Mouse (Mus musculus) macrophage (primary cell): ENCODE results near the gene Nutm1. TPM values are rescaled to one million over a fixed set of nuclear protein-coding genes. Genes with fewer than 3 reads are reported as not detected.
"Not testable (repeated sequence)": the region's sequence is repeated elsewhere in the genome, so short reads cannot be mapped to it uniquely, and the experiment has no call there.

ENCODE experiments used
- H3K27ac ChIP-seq: fragments of 350-480 bp; formaldehyde crosslinking; 2 replicates; pipeline ENCODE4 v1.9.0; 2021
- H3K36me3 ChIP-seq: fragments of 350-480 bp; formaldehyde crosslinking; 2 replicates; pipeline ENCODE4 v1.9.0; 2021; ENCODE audit errors: inconsistent target
- H3K4me3 ChIP-seq: fragments of 350-480 bp; formaldehyde crosslinking; 2 replicates; pipeline ENCODE4 v1.9.0; 2021; ENCODE audit errors: inconsistent target
- H3K79me2 ChIP-seq: fragments of 350-480 bp; formaldehyde crosslinking; 2 replicates; pipeline ENCODE4 v1.9.0; 2021; ENCODE audit errors: inconsistent target
- WGBS: methylation state at CpG from one replicate; pipeline ENCODE4 v1.1.7; 2026; ENCODE audit warnings: inconsistent platforms; ENCODE audit not compliant: missing documents; 5-methylcytosine and 5-hydroxymethylcytosine counted together
- polyA plus RNA-seq: library from polyadenylated mRNA; stranded (reverse); fragments of 250-400 nt; gene quantifications from 3 replicates; pipeline ENCODE4 v1.2.4, GENCODE M21; 2018; ENCODE audit warnings: inconsistent platforms
- total RNA-seq, 78 experiments: library from RNA; depleted of rRNA; stranded (reverse); fragments of 250-400 nt; gene quantifications; 1 replicate in 9 of 78; 2 replicates in 24 of 78; 3 replicates in 43 of 78; 4 replicates in 2 of 78; pipeline ENCODE4 v1.2.4; 2018; ENCODE audit warnings: inconsistent platforms in 56 of 78

Nutm1 gene
- not detected for total RNA-seq (2018; cell fraction: chromatin; rRNA removed)
- total RNA-seq (2018; cell fraction: cytosol; rRNA removed) = not detected
- total RNA-seq (2018; cell fraction: nucleus; rRNA removed) = not detected
- not detected in 3 replicates for polyA plus RNA-seq

DNA sequence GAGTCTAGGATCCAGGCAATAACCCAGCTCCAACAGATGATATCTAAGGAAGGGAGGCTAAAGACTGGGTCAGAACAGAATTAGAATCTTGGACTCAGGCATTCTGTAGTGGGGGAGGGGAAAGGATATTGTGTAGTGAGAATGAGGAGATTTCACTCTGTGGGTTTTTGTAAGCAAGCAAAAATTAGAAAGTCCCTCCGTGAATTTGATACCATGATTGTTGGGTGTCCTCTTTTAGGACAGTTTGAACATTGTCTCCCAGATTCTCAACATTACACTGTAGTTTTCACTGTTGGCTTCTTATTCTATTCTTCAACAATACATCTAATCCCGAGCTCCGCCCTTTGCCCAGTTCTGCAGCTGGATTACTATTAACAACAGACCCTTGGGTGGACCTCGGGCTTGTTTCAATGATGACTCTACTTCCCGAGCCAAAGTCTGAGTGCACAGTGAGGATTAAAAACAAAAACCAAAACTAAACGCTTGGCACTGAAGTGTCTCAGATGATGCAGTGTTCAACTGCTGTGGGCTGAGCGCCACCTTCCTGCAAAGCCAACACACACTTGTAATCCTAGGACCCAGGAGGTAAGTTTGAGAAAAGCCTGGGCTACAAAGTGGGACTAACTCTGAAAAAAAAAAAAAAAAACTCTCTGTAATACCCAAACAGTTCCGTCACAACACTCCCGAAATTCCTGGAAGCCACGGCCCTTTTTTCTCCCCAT is at the start of gene Nutm1:
TSS of gene Nutm1 (minus strand) at position 51 of the 722 bp plus-strand sequence.
- H3K27ac ChIP-seq = no peak within 1 kb of the TSS
- no peak within 1 kb of the TSS for H3K4me3 ChIP-seq
- H3K79me2 ChIP-seq = peaks cover 23% of the 10 kb centered on the region; the same call in 1 of the 2 replicates
- H3K36me3 ChIP-seq = no peaks in the 10 kb centered on the region
- WGBS = 70% methylated on average over 8 of the region's 10 CpGs

DNA sequence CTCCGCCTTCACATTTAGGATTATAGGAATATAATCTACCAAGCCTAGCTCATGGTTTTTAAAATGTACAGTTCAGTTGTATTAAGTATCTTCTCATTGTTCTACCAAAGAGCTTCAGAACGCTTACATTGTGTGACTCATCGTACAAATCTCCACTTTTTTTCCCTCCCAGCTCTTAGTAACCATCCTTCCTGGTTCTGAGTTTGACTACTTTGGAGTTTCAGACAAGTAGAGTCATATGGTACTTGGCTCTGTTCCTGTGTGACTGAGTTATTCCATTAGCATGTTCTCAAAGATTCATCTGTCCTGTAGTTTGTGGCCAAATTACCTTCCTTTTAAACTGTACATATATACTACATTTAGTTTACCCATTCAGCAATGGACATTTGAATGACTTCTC is 49.6 kb upstream of the Nutm1 start:
- no peaks in the 10 kb centered on the region for H3K36me3 ChIP-seq
- peak overlapping the region; percentile 21; the same call in 1 of the 2 replicates for H3K27ac ChIP-seq
- 86% methylated on average over 3 of the region's 3 CpGs for WGBS
- peaks cover 98% of the 10 kb centered on the region for H3K79me2 ChIP-seq
- no peak overlapping the region for H3K4me3 ChIP-seq

DNA sequence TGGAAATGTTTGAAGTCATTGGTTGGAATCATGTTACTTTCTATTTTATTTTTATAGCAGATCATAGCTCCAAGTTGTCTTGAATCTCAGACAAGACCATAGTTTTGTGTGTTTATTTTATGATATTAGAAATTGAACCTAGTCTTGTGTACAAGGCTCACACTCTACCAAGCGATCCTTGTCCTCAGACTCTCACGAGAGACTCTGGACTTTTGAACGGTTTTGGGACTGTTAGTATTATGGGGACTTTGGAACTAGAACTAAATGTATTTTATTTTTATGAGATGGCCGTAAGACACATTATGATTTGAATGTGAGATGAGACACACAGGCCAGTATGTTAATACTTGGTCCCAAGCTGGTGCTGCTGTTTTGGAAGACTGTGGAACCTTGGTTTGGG is 39.1 kb upstream of the Nutm1 start:
- Histone ChIP-seq H3K27ac (no peak overlapping the region), H3K79me2 (peaks cover 100% of the 10 kb centered on the region), H3K36me3 (no peaks in the 10 kb centered on the region), H3K4me3 (no peak overlapping the region)
- WGBS = 100% methylated on average over 4 of the region's 4 CpGs

DNA sequence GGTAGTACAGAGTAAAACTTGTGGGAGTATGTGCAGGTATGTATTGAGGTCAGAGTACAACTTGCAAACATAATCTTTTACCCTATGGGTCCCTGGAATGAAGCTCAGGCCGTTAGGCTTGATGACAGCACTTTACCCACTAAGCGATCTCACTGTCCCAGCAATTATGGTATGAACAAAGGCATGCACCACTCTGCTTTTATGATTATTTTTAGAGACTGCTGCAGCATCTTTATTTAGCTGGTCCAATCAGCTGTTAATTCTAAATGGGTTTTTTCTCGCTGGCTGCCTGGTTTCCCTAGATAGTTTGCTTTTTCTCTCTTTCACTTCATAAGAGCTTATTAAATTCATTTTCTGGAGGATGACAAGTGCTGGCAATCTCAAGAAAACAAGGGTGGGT is 37.1 kb upstream of the Nutm1 start:
- H3K4me3 ChIP-seq = no peak overlapping the region
- peaks cover 100% of the 10 kb centered on the region for H3K79me2 ChIP-seq
- no peak overlapping the region for H3K27ac ChIP-seq
- H3K36me3 ChIP-seq = no peaks in the 10 kb centered on the region
- WGBS = 94% methylated on average over 3 of the region's 3 CpGs

DNA sequence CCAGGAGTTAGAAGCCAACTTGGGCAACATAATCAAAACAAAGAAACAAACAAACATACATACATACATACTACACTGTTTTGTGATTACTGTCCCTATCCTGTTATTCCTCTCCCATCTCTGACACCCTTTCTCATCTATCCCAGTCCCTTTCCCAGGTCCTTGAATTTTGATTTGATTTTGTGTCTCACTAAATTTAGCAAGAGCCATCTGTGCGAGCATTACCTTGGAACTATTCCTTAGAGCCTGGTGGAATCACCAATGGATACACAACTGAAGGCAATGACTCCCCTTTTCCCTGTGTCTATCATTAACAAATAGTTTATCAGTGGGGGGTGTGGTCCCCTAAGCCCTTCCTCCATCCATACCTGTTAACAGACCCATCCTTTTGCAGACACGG is 33.7 kb upstream of the Nutm1 start:
- Histone ChIP-seq H3K4me3 (no peak overlapping the region), H3K27ac (no peak overlapping the region), H3K79me2 (peaks cover 100% of the 10 kb centered on the region), H3K36me3 (no peaks in the 10 kb centered on the region)
- WGBS = 96% methylated on average over 2 of the region's 2 CpGs

DNA sequence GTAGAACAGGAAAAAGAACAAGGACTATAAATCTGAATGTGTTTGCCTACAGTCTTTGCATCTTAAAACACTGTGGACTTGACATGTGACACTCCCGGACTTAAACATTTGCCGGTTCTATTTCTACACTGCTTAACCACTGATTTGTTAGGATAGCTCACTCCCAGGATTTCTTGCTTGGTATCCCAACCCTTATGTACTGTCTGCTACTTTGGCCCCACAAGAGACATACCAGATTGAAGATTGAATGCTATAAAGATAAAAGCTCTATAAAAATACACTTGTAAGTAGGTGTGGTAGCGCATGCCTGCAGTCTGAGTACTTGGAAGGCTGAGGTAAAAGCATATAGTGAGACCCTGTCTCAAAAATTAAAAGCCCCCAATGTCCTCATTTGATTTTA is 30.4 kb upstream of the Nutm1 start:
- Histone ChIP-seq H3K27ac (no peak overlapping the region), H3K4me3 (no peak overlapping the region), H3K79me2 (peaks cover 100% of the 10 kb centered on the region), H3K36me3 (no peaks in the 10 kb centered on the region)
- 100% methylated on average over 3 of the region's 3 CpGs for WGBS

DNA sequence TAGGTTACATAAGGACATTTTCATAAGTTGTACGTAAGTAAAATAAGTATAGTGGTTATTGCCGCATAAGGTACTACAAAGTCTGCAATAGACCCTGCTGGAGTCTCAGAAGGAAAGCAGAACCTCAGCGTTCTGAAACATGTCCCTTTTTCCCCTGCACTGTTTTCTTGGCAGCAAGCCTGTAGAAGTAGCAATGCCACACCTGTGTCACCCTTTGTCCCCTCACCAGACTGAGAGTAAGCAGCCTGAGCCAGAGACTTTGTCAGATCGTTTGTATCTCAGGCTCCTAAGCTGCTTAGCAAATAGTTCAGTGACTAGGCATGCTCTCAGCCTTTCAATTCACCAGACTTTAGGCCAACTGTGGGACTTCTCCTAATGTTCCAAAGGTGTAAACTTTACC is 28.0 kb upstream of the Nutm1 start:
- Histone ChIP-seq H3K4me3 (no peak overlapping the region), H3K36me3 (no peaks in the 10 kb centered on the region), H3K79me2 (peaks cover 100% of the 10 kb centered on the region), H3K27ac (no peak overlapping the region)
- 49% methylated on average over 4 of the region's 4 CpGs for WGBS

DNA sequence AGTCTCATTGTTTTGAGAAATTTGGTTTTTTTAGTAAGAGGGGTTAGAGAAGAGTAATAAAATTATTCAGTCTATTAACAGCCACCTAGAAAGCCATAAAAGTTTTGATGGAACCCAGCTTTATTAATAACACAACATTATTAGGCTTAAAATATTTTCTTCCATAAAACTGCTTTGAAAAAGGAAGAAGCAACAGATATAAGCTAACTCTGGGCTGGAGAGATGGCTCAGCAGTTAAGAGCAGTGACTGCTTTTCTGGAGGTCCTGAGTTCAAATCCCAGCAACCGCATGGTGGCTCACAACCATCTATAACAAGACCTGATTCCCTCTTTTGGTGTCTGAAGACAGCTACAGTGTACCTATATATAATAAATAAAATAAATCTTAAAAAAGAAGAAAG is 27.0 kb upstream of the Nutm1 start:
- peaks cover 100% of the 10 kb centered on the region for H3K79me2 ChIP-seq
- not testable (repeated sequence) for H3K4me3 ChIP-seq
- WGBS = no CpG with 5 or more reads among the region's 1 CpGs

DNA sequence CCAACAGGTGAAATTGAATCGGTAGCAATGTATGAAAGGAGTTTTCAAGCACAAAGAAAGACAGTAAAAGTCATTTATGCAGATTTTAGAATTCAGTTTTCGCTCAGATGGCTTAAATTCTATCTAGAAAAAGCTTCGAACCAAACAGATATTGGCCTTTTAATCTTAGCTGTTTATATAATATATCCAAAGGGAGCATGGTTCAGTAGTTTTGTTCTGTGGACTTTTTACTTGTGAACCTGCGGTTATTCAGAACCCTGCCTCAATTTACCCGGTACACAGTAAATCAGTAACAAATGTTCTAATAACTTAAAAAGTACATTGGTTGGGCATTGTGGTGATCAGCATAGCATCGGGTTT is 25.9 kb upstream of the Nutm1 start:
- 76% methylated on average over 5 of the region's 6 CpGs for WGBS
- Histone ChIP-seq H3K27ac (no peak overlapping the region), H3K4me3 (peak overlapping the region; percentile 36; the same call in 1 of the 2 replicates), H3K36me3 (no peaks in the 10 kb centered on the region), H3K79me2 (peaks cover 100% of the 10 kb centered on the region)

More for the DNA sequence above, 27.0 kb upstream of the Nutm1 start:
- H3K27ac ChIP-seq, H3K36me3 ChIP-seq: not testable (repeated sequence)

DNA sequence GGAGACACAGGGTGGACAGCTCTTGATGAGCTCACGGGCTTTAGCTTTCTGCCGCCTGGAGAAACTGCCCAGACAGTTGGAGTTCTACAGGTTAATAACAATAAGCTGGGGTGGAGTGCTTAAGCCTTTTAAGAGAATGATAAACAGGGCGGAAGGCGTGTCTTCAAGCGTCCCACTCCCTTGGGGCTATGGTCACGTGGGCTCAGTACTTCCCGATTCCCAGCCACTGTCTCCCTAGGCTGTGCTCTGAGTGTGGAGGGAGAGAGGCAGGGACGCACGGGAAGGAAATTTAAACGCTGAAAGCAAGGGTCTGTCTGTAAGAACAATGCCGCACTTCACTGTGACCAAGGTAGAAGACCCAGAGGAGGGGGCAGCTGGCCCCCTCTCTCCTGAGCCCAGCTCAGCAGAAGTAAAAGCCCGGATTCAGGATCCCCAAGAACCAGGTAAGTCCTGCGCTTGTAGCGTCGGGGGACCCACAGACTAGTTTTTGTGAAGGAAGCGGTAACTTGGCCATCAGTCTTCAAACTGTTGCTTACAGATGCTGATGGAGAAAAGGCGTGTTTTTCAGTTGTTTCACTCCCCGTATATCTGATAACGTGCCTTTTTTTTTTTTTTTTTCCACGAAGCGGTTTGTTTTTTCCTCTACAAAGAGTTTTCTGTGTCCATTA is 25.4 kb upstream of the Nutm1 start:
- 16% methylated on average over 21 of the region's 21 CpGs for WGBS
- Histone ChIP-seq H3K27ac (peak overlapping the region; percentile 21; the same call in 1 of the 2 replicates), H3K4me3 (peak overlapping the region; percentile 36), H3K36me3 (no peaks in the 10 kb centered on the region), H3K79me2 (peaks cover 100% of the 10 kb centered on the region)

DNA sequence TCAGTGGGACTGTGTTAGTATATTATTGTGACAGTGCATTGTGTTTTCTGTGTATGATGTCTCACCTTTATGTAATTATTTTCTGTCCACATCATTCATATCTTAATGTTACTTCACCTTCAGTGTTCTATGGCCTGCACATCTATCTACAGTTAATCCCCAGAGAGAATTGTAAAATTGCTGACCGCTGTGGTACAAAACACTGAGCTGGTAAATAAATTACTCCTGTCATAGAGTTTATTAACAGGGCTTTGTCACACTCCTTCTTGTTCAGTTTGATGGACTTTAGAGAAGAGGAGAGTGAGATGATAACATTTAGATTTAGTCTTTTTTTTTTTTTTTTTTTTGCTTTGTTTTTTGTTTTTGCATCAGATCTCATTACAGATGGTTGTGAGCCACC is 23.8 kb upstream of the Nutm1 start:
- Histone ChIP-seq H3K4me3 (no peak overlapping the region), H3K36me3 (no peaks in the 10 kb centered on the region), H3K79me2 (peaks cover 100% of the 10 kb centered on the region), H3K27ac (no peak overlapping the region)
- 100% methylated on average over 1 of the region's 1 CpGs for WGBS

DNA sequence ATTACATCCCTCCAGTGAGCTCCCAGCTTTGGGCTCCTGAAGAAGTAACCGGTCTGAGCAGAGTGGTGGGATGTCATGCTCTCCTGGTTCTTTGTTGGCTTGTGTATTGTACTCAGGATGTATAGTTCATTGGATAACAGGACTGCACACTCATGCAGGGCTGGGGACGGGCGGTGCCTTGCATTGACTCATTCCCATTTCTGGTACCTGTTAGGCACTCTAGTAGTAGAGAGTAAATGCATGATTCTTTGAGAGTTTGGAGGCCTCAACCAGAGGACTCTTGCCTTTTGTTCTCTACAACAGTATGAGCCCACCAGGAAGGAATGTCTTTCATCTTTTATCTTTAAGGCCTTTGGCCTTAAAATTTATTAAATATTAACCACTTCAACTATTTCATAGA is 17.8 kb upstream of the Nutm1 start:
- Histone ChIP-seq H3K79me2 (peaks cover 100% of the 10 kb centered on the region), H3K27ac (no peak overlapping the region), H3K36me3 (no peaks in the 10 kb centered on the region; the same call in 1 of the 2 replicates), H3K4me3 (no peak overlapping the region)
- WGBS = 96% methylated on average over 3 of the region's 3 CpGs

DNA sequence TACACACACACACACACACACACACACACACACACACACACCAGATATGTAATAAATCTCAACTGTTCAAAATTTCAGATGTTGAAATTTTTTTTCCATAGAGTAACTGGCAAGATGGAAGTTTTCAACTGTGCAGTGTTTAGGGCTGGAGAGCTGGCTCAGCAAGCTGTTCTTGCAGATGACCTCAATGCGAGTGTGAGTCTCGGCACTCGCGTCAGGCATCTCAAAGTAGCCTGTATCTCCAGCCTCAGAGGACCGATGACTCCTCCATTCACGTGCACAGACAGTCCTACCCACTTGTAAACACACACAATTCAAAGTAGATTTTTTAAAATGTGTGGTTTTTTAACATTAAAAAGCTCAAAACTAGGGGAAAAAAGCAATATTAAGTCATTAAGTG is 14.4 kb upstream of the Nutm1 start:
- 90% methylated on average over 6 of the region's 6 CpGs for WGBS
- H3K4me3 ChIP-seq = no peak overlapping the region
- H3K27ac ChIP-seq = no peak overlapping the region
- H3K79me2 ChIP-seq = peaks cover 100% of the 10 kb centered on the region
- no peaks in the 10 kb centered on the region; the same call in 1 of the 2 replicates for H3K36me3 ChIP-seq

DNA sequence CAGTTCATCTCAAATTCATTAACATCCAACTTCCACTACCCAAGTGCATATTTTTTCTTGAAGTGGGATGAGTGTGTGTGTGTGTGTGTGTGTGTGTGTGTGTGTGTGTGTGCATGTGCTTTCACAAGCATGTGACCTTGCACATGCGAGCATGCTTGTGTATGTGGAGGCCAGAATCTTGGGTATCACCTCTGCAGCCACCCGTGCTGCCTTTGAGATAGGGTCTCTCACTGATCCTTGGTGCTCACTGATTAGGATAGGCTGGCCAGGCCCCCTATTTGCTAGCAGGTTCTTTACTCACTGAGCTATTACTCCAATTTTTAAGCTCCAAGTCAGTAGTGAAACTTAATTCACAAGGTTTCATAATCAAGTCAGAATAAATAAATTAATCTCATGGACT is 13.8 kb upstream of the Nutm1 start:
- Histone ChIP-seq H3K27ac (no peak overlapping the region), H3K36me3 (no peaks in the 10 kb centered on the region; the same call in 1 of the 2 replicates), H3K4me3 (no peak overlapping the region), H3K79me2 (peaks cover 99% of the 10 kb centered on the region)
- 92% methylated on average over 2 of the region's 2 CpGs for WGBS

DNA sequence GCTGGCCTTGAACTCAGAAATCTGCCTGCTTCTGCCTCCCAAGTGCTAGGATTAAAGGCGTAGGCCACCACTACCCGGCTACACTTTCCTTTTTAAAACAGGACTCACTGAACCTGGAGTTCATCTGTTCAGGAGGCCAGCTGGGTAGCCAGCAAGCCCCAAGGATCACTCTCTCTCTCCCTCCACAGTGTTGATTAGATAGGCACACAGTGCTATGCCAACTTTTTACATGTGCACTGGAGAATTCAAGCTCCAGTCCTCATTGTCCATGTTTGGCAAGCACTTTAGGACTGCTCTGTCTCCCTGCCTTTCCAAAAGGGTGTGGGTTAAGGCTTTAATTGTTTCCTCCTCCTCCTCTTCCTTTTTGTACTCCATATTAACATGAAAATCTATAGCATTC is 10.9 kb upstream of the Nutm1 start:
- WGBS = 64% methylated on average over 2 of the region's 2 CpGs
- peak overlapping the region; percentile 97 for H3K27ac ChIP-seq
- H3K4me3 ChIP-seq = 0 out of 2 replicates have a peak overlapping the region, but pooled peaks have one; percentile 91
- H3K36me3 ChIP-seq = no peaks in the 10 kb centered on the region; the same call in 1 of the 2 replicates
- H3K79me2 ChIP-seq = peaks cover 92% of the 10 kb centered on the region
